Mouse (Mus musculus): ENCODE measurements at regions not wholly inside any gene's neighbourhood (a gene's known extent, or its start where the extent isn't known, plus 50 kb on each side); places are given as distances from the start of the nearest gene placed in this dataset.

DNA sequence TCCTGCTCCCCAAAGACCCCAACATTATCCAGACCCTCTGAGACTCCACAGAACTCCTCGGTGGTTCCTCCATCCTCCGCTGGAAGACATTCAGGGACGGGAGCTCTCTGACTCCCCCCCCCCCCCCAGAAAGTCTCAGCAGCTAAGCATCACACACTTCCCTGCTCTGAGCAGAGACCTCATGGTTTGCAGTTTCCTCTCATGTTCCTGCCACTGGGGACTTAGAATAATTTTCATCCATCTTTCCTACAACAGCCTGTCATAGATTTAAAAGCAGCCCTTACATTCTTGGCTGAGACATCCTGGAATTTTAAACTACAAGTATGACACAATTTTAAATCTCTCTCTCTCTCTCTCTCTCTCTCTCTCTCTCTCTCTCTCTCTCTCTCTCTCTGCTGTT lies 69.2 kb downstream of the Gpr65 start:
- H3K27ac ChIP-seq, result no peak overlapping the region
- H3K36me3 ChIP-seq, result no peaks in the 10 kb centered on the region
- WGBS, result 68% methylated on average over 3 of the region's 3 CpGs
- H3K4me1 ChIP-seq, result no peaks in the 10 kb centered on the region
- no peak overlapping the region for H3K4me3 ChIP-seq
- no peak for ATAC-seq (ENCODE audit: insufficient number of reproducible peaks, insufficient read depth, low FRiP score, low TSS enrichment)
- no peak overlapping the region for H3K4me2 ChIP-seq (replicated peaks)
- no peaks in the 10 kb centered on the region for H3K9me3 ChIP-seq
- no peaks in the 10 kb centered on the region for H3K27me3 ChIP-seq
- H3K9ac ChIP-seq, result no peak overlapping the region

DNA sequence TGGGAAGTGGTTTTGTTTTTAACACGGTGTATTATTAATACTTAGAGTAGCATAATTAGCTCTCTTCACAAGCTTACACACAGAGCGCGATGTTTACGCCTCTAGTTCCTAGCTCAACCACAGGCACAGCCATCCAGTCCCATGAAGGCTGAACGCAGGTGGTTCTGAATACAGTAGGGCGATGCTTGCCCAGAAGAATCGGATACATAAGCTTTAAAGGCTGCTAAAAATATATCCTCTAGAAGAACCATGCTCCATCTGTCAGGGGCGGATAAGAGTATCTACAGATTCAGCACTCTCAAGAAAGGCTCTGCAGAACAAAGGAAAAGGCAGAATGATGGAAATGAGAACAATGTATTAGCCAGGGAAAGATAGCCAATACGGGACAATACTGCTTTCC lies 71.1 kb downstream of the Gpr65 start:
- no peak overlapping the region for H3K4me3 ChIP-seq
- H3K4me1 ChIP-seq, result no peaks in the 10 kb centered on the region
- no peaks in the 10 kb centered on the region for H3K9me3 ChIP-seq
- H3K9ac ChIP-seq, result no peak overlapping the region
- H3K36me3 ChIP-seq, result no peaks in the 10 kb centered on the region
- H3K27me3 ChIP-seq, result no peaks in the 10 kb centered on the region
- no peak overlapping the region for H3K27ac ChIP-seq
- 87% methylated on average over 9 of the region's 9 CpGs for WGBS
- no peak for ATAC-seq (ENCODE audit: insufficient number of reproducible peaks, insufficient read depth, low FRiP score, low TSS enrichment)
- no peak overlapping the region for H3K4me2 ChIP-seq (replicated peaks)

DNA sequence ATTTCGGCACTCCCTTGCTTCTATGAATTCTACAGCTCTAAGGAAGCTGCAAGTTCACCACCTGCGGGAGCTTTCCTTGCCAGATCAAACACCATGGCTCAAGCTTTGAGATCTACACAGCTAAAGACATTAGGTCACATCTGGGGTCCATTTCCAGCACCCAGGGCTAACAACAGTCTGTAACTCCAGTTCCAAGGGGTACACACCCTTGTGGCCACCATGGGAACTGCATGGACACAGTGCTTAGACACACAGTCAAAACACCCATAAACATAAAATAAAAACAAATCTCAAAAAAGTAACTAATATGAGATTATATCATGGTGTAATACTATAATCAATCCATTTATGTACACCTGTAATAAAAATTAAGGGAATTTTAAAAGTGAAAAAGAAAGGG lies 73.7 kb downstream of the Gpr65 start:
- Histone ChIP-seq H3K36me3 (no peaks in the 10 kb centered on the region), H3K27ac (no peak overlapping the region), H3K4me2 (replicated peaks) (no peak overlapping the region), H3K4me1 (no peaks in the 10 kb centered on the region), H3K9ac (no peak overlapping the region), H3K27me3 (no peaks in the 10 kb centered on the region), H3K9me3 (no peaks in the 10 kb centered on the region), H3K4me3 (no peak overlapping the region)
- no peak for ATAC-seq (ENCODE audit: insufficient number of reproducible peaks, insufficient read depth, low FRiP score, low TSS enrichment)
- 80% methylated on average over 2 of the region's 2 CpGs for WGBS

DNA sequence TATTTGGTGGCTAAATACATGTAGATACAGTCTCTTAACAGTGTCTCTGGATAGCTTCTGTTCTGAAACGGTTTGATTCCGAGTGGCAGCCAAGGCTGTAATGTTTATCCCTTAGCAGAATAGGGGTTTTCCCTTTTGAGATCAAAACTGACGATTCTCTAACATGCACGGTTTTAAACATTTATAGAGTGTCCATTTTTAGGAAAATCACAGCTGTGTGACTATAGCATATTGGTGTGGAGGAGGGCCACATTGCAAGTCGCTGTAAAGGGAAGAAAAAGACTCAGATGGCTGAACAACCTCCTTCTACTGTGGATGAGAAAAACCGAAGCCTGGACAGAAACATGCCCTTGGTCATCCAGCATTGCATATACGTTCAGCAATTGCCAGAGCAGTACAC lies 75.2 kb downstream of the Gpr65 start:
- Histone ChIP-seq H3K4me2 (replicated peaks) (no peak overlapping the region), H3K9me3 (no peaks in the 10 kb centered on the region), H3K36me3 (no peaks in the 10 kb centered on the region), H3K4me1 (no peaks in the 10 kb centered on the region), H3K4me3 (no peak overlapping the region), H3K27me3 (no peaks in the 10 kb centered on the region), H3K27ac (no peak overlapping the region), H3K9ac (no peak overlapping the region)
- ATAC-seq (ENCODE audit: insufficient number of reproducible peaks, insufficient read depth, low FRiP score, low TSS enrichment), result no peak
- WGBS, result 79% methylated on average over 7 of the region's 7 CpGs

DNA sequence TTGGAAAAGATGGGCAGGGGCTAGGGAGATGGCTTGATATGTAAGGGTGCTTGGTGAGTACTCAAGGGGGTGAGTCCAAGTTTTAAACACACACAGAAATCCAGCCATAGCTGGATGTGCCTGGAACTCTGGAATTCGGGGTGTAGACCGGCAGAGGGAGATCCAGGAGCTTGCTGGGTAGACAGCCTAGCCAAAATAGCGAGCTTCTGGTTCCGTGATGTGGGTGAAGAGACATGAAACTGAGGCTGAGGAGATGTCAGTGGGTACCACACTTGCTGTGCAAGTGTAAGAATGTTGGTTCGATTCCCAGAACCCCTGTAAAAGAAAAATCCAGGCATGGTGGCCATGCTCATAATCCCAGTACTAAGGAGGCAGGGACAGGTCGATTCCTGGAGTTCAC lies 78.6 kb downstream of the Gpr65 start:
- WGBS, result 88% methylated on average over 6 of the region's 6 CpGs
- Histone ChIP-seq H3K4me1 (no peaks in the 10 kb centered on the region), H3K27ac (no peak overlapping the region), H3K36me3 (no peaks in the 10 kb centered on the region), H3K9ac (no peak overlapping the region), H3K4me2 (replicated peaks) (no peak overlapping the region), H3K27me3 (no peaks in the 10 kb centered on the region), H3K4me3 (no peak overlapping the region), H3K9me3 (0 out of 2 replicates have a peak, but pooled peaks cover 2% of the 10 kb centered on the region)
- ATAC-seq (ENCODE audit: insufficient number of reproducible peaks, insufficient read depth, low FRiP score, low TSS enrichment), result no peak

DNA sequence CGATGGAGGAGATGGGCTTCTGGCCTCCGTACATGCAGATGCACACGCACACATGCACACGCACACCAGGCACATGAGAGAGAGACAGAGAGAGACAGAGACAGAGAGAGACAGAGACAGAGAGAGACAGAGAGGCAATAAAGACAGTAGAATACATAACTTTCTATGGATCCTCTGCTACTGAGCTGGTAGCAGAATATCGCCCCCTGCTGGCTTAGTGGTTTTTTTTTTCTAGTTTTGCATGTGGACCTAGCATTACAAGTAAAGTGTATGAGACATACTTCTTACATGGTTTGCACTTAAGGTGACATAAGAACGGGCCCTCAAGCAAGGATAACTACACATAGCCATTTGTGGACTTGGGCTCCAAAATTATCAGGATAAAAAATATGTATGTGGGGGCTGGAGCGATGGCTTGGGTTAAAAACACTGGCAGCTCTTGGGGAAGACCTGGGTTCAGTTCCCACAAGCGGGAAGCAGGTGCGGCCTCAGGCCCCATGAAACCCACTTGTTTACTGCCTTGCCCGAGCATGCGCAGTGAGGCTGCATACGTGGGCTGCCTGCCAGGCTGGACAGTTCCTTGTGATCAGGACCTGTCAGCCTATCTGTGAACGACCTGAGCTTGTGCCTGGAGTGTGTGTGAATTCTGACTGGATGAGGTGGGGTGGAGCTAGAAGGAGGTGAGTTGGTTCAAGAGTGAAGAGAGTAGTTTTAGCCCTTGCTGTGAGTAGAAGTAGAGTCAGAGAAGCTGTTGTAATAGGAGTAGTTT lies 79.3 kb downstream of the Gpr65 start:
- Histone ChIP-seq H3K36me3 (no peaks in the 10 kb centered on the region), H3K4me2 (replicated peaks) (no peak overlapping the region), H3K9ac (no peak overlapping the region), H3K27ac (no peak overlapping the region), H3K9me3 (0 out of 2 replicates have a peak, but pooled peaks cover 2% of the 10 kb centered on the region), H3K27me3 (no peaks in the 10 kb centered on the region), H3K4me1 (no peaks in the 10 kb centered on the region), H3K4me3 (no peak overlapping the region)
- no peak for ATAC-seq (ENCODE audit: insufficient number of reproducible peaks, insufficient read depth, low FRiP score, low TSS enrichment)
- whole genome bisulfite sequencing, result 76% methylated on average over 13 of the region's 13 CpGs

DNA sequence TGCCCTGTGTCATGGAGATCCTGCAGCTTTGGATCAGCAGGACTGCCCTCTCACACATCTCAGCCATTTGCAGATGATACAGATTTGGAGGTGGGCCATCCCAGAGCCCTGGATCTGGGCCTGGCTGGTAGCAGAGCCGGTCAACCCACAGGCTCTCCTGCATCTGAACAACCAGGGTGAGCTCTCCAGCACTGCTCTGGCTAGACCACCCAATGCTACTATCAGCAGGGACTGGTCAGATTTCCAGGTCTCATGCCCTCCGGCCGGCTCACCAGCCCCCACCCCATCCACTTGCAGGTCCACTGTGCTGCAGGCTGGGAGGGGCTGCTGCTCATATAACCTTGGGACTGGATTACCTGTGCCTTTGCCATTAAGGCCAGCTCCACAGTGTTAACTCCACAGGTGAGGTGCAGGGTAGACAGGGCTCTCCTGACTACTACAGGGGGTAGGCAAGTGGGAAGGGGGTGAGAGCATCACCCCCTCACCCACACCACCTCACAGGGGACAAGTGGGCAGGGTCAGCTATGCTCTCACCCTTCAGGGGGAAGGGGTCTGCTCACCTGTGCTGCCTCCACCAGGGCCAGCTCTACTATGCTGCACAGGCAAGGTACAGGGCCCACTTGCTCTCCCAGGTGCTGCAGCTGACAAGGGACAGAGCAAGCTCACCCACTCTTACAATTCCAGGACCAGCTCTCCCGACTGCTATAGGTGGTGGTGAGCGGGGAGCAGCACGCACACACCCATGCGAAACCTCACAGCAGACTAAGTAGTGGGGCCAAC lies 81.6 kb downstream of the Gpr65 start:
- ATAC-seq (ENCODE audit: insufficient number of reproducible peaks, insufficient read depth, low FRiP score, low TSS enrichment), result 0 out of 2 replicates have a peak, but pooled peaks have one; percentile 35
- WGBS, result 92% methylated on average over 7 of the region's 7 CpGs
- no peak overlapping the region for H3K9ac ChIP-seq

DNA sequence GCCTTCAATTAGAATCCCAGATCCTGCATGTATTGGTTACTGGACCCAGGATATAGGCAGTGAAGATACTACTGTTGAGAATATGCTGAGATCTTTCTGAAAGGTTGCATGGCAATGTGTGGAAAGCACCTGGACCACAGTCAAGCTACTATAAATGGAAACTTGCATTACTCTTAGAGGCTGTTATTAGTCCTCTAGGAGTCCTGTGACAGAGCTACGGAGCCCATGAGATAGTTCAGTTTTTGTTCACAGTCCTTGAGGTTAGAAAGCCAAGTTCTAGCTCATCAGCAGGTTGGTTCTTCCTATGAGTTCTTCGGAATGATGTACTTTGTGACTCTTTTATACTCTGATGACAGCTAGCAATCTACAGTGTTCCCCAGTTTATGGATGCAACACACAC lies 84.0 kb downstream of the Gpr65 start:
- Histone ChIP-seq H3K36me3 (no peaks in the 10 kb centered on the region), H3K27me3 (no peaks in the 10 kb centered on the region), H3K9me3 (0 out of 2 replicates have a peak, but pooled peaks cover 2% of the 10 kb centered on the region), H3K4me3 (no peak overlapping the region), H3K4me2 (replicated peaks) (no peak overlapping the region), H3K9ac (no peak overlapping the region), H3K4me1 (no peaks in the 10 kb centered on the region), H3K27ac (no peak overlapping the region)
- WGBS, result 93% methylated on average over 2 of the region's 2 CpGs
- ATAC-seq (ENCODE audit: insufficient number of reproducible peaks, insufficient read depth, low FRiP score, low TSS enrichment), result no peak

More for the DNA sequence above, 81.6 kb downstream of the Gpr65 start:
- Histone ChIP-seq H3K27ac (no peak overlapping the region), H3K36me3 (no peaks in the 10 kb centered on the region), H3K9me3 (0 out of 2 replicates have a peak, but pooled peaks cover 2% of the 10 kb centered on the region), H3K4me2 (replicated peaks) (no peak overlapping the region), H3K4me3 (no peak overlapping the region), H3K4me1 (no peaks in the 10 kb centered on the region), H3K27me3 (no peaks in the 10 kb centered on the region)

DNA sequence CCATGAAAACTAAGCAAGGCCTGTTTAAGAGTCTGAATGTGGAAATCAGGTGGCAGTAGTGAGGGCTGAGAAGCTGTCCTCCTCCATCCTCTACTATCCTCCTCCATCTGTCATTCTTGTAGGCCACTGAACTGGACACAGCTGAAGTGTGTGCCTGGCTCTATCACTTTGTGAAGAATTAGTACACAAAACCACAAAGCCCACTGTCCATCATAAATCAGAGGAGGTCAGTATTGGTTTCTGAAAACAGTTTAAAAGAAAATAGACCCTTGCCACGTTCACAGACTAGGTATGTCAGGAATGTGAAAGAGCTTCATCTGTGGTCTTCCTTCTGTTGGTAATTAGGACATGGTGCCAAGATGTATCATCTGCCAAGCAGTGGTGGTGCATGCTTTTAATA lies 86.1 kb downstream of the Gpr65 start:
- Histone ChIP-seq H3K9me3 (0 out of 2 replicates have a peak, but pooled peaks cover 2% of the 10 kb centered on the region), H3K4me3 (no peak overlapping the region), H3K27me3 (no peaks in the 10 kb centered on the region), H3K27ac (no peak overlapping the region), H3K36me3 (no peaks in the 10 kb centered on the region), H3K4me2 (replicated peaks) (no peak overlapping the region), H3K4me1 (no peaks in the 10 kb centered on the region), H3K9ac (no peak overlapping the region)
- 60% methylated on average over 1 of the region's 1 CpGs for WGBS
- ATAC-seq (ENCODE audit: insufficient number of reproducible peaks, insufficient read depth, low FRiP score, low TSS enrichment), result no peak

DNA sequence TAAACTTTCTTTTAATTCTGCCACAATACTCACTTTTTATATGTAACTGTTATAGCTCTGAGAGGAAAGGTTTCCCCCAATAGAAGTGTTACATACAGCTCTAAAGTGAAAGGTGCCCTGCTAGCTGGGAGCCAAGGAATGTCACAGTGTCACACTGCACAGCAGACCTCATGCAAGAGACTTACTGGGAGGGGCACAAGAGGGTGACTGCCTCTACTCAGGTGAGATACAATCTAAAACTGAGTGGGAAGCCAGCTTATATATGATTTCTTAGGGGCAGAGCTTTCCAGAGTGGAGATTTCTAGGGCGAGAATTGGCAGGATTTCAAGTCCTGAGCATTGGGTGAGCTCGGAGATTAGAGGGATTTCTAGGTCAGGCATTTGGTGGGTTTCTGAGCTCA lies 99.1 kb downstream of the Gpr65 start:
- ATAC-seq (ENCODE audit: insufficient number of reproducible peaks, insufficient read depth, low FRiP score, low TSS enrichment), result no peak
- no peaks in the 10 kb centered on the region for H3K9me3 ChIP-seq
- H3K4me2 ChIP-seq (replicated peaks), result no peak overlapping the region
- no peak overlapping the region for H3K27ac ChIP-seq
- no peak overlapping the region for H3K9ac ChIP-seq
- no peak overlapping the region for H3K4me3 ChIP-seq
- H3K4me1 ChIP-seq, result no peaks in the 10 kb centered on the region
- WGBS, result 86% methylated on average over 2 of the region's 2 CpGs
- no peaks in the 10 kb centered on the region for H3K36me3 ChIP-seq
- no peaks in the 10 kb centered on the region for H3K27me3 ChIP-seq

DNA sequence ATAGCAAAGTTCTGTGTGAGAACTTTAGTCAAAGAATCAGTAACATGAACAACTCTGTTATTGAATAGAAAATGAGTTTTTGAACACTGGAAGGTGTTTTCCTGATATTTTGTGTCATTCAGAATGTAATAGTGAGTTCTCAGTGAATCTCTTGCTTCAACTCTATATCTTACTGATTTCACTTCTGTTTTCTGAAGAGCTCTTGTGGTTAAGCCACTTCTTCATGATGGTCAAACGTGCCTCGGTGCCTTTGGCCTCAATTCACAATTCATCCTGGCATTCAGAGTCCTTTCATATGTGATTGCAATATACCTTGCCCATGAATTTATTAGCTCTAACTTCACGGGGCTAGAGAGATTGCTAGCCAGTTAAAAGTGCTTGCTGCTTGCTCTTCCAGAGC lies 102.3 kb downstream of the Gpr65 start:
- Histone ChIP-seq H3K4me2 (replicated peaks) (no peak overlapping the region), H3K4me1 (no peaks in the 10 kb centered on the region), H3K9ac (no peak overlapping the region), H3K9me3 (no peaks in the 10 kb centered on the region), H3K36me3 (no peaks in the 10 kb centered on the region), H3K4me3 (no peak overlapping the region), H3K27me3 (no peaks in the 10 kb centered on the region), H3K27ac (no peak overlapping the region)
- ATAC-seq (ENCODE audit: insufficient number of reproducible peaks, insufficient read depth, low FRiP score, low TSS enrichment), result no peak
- WGBS, result 87% methylated on average over 3 of the region's 3 CpGs
